Mouse (Mus musculus): ENCODE measurements at regions not wholly inside any gene's neighbourhood (a gene's known extent, or its start where the extent isn't known, plus 50 kb on each side); places are given as distances from the start of the nearest gene placed in this dataset.

- TF ChIP-seq POLR2A (IDR thresholded peaks at IDR 0.05; ENCODE audit: borderline replicate concordance, extremely low read depth, low read depth, low read length) (no peak), CTCF (IDR thresholded peaks at IDR 0.05; ENCODE audit: insufficient read depth, low read length) (no peak)
Measured at GRCm38 (mm10) chr4:124054240-124054760, 136.5 kb upstream of the 4930535I16Rik start.

Measured in lung, adult 2 months (tissue).